Mouse (Mus musculus) kidney, postnatal 14 days (tissue): ENCODE measurements at regions not wholly inside any gene's neighbourhood (a gene's known extent, or its start where the extent isn't known, plus 50 kb on each side); places are given as distances from the start of the nearest gene placed in this dataset.
A peak's percentile ranks its signal among the peaks of the same experiment; 100 is the strongest.
"Not testable (repeated sequence)": the region's sequence is repeated elsewhere in the genome, so short reads cannot be mapped to it uniquely, and the experiment has no call there.

Experiments used
- DNase-seq: peaks from one replicate; pipeline ENCODE4 v3.0.0; 2022; ENCODE audit warnings: mixed read lengths

- no peak for DNase-seq
These were observed 378.2 kb downstream of the Pcdh20 start for GRCm38 (mm10) chr14:88092967-88093366.

- DNase-seq, result peak; percentile 8
These were observed 386.3 kb downstream of the Pcdh20 start for GRCm38 (mm10) chr14:88084854-88085253.

- no peak for DNase-seq
These were observed 398.2 kb downstream of the Pcdh20 start for GRCm38 (mm10) chr14:88072880-88073468.

GRCm38 (mm10) chr14:88047586-88047985 lies 423.6 kb downstream of the Pcdh20 start:
- not testable (repeated sequence) for DNase-seq

- DNase-seq, result peak; percentile 1
These were observed 457.3 kb downstream of the Pcdh20 start for GRCm38 (mm10) chr14:88013882-88014281.

- DNase-seq, result no peak
These were observed 458.0 kb downstream of the Pcdh20 start for GRCm38 (mm10) chr14:88013186-88013585.

GRCm38 (mm10) chr14:87996561-87996960 lies 474.6 kb downstream of the Pcdh20 start:
- DNase-seq, result no peak
